Mouse (Mus musculus): ENCODE results near the gene Pacs2.
A peak's percentile ranks its signal among the peaks of the same experiment; 100 is the strongest.

Gene Pacs2

DNA sequence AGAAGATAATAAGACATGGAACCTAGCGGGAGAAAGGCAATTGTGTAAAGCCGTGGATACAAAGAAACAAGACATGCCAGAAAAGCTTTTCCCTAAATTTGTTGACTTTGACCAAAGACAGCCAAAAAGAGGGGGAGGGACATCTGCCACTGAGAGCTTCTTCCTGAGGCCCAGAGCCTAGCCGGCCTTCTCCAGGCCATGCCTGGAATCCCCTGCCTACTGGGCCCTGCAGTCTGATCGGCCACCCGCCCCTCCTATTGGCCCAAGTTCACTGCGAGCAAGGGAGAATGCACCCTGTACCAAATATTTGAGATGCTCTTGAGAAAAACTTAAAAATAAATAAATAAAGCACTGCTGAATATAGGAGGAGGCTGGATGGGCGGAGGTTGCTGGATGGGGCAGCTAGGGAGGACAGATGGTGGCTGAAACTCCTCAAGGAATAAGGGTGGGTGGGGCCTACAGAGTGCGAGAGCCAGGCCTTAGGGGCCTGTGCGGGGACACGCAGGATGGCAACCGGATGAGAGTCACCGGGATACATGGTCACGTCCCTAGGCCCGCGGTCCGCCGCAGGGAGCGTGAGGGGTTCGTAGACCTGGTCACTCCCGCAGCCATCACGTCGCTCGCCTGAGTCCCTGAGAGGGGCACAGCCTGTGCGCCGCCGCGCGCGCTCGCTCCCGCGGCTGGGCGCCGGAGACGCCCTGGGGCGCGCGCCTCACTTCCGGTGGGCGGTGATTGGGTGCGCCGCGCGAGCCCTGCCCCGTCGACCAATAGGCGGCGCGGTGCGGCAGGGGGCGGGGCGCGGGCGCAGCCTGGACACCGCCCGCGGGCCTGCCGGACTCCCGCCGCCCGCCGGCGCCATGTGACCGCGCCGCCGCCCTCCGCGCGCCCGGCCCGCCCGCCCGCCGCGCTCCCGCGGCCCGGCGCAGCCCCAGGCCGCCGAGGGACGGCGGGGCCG lies at the start of gene Pacs2:
Gene Pacs2, plus strand, starts transcription at position 905 of the 955 bp plus-strand sequence.
- DNase-seq (ENCODE audit: low spot score in 2 of 2) = peak; percentile 88 to 94

DNA sequence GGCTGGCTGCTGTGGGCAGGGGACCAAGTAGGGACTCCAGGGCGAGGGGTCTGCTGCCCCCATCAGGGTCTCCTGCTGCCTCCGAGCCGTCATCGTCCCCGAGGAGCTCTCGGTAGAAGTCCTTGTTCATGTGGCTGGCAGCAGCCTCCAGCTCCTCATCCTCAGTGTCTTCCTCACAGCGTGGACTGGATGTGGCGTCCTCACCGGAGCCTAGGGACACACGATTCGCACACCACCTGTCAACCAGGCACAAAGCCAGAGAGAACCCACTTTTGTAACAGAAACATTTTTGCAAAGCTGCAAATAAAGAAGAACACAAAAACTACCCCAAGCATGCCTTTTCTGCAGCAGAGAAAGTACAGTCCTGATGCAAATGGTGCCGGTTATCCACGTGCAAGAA lies 48.5 kb upstream of the Pacs2 start:
- no peak for DNase-seq (ENCODE audit: low spot score in 2 of 2)

DNA sequence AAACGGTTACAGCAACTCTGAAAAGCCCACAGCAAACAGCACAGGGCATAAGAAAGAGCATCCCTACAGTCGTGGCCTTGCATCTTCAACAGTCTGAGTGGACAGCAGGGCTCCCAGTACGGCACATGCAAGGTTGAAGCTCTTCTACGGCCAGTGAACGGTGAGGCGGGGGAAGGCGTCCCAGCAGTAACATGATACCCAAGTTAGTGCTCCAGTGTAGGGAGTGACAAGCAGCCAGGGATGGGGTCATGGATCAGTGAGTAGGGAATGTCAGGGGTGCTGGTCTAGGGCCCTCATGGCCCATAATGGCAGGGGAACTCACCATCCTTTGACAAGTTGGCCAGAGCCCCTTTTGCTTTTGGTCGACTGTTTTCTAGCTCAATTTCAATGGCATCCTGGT lies 45.4 kb upstream of the Pacs2 start:
- no peak for DNase-seq (ENCODE audit: low spot score in 2 of 2)

DNA sequence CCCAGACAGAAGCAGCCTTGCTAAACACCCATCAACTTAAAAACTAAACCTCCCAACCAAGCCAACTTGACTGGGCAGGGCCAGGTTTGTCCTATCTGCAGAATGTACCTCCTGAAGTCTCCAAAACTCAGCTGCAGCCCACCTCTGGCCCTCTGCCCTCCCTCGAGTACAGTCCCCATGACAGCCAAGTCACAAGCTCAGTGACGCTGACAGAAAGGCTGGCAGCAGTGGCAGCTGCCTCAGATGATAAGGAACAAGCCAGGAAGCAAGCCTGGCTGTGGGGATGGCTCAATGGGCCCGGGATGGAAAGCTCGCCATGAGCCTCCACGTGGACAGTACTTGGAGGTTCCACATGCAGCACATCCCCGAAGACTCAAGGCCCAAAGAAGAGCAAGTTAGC lies 44.7 kb upstream of the Pacs2 start:
- DNase-seq (ENCODE audit: low spot score in 2 of 2) = no peak

DNA sequence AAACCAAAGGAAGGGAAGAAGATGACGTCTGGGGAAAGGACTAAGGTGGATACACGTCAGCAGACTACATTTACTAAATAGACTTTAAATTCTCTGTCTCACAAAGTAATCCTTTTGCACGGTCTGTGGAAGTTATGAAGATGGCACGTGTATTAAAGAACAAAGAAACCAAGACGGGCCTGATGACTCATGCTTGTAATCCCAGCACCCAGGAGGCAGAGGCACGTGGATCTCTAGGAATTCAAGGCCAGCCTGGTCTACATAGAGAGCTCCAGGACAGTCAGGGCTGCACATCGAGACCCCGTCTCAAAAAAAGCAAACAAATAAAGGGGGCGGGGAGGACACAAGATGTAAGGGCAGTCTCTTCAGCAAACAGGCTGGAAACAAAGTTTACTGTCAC lies 39.6 kb upstream of the Pacs2 start:
- DNase-seq (ENCODE audit: low spot score in 2 of 2) = no peak

DNA sequence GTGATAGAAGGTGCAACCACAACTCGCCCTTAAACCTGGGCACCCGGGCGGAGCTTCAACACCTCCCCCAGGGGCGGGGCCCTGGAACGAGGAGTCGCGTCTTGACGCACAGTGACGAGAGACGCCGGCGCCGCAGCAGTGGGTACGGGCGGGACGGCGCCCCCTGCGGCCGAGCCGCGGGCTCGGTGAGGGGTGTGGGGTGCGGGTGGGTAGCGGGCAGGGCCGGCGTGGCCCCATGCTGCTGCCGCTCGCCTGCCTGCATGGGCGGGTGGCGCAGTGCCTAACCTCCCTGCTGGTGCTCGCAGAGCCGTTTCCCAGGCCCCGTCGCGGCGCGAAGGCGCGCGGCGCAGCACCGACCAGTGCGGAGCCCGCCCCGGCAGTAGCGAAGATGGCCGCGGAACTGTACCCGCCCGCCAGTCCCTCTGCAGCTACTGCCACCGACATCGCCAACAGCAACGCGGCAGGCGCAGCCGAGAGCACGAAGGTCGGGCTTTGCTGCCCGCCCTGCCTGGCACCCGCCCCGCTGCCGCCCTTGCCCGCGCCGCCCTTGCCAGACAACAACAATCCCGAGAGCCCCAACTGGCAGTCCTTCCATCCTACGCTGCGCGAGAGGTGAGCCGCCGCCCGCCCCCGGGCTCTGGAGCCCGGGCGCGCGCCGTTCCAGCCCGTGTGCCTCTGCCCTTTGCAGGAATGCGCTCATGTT lies 37.8 kb upstream of the Pacs2 start, which contains the start of gene Btbd6:
Gene Btbd6, plus strand, starts transcription at position 112 of the 703 bp plus-strand sequence.
- peak; percentile 74 to 83 for DNase-seq (ENCODE audit: low spot score in 2 of 2)

DNA sequence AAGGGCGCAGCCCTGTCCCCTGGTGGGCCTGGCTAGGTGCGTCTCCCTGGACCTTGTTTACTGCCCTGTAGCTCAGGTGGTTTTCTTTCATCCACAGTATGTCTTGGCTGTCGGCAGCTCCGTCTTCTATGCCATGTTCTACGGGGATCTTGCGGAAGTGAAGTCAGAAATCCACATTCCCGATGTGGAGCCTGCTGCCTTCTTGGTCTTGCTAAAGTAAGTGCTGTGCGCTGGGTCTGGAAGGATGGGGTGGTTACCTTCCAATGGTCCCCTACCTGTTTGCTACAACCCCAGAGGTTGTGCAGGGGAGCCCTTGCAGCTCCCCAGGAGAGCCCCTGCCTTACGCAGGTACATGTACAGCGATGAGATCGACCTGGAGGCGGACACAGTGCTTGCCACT lies 37.2 kb upstream of the Pacs2 start:
- no peak for DNase-seq (ENCODE audit: low spot score in 2 of 2)

DNA sequence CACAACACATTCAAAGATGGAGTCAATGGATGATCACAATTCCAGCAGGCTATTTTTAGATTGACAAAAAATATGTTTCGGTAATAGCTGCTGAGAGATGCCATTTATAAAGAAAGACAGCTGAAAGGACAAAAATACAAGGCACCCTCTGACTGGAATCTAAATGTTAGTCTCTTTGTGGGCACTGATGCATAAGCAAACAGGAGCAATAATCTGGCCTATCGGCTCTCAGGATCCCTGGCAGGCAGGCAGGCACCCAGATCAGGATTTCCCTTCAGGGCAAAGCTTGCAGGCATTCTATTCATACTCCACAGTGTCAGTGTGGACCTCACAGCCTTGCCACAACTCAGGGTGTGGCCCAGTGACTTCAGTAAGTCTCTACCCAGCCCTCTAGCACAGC lies 32.3 kb upstream of the Pacs2 start:
- DNase-seq (ENCODE audit: low spot score in 2 of 2) = no peak

DNA sequence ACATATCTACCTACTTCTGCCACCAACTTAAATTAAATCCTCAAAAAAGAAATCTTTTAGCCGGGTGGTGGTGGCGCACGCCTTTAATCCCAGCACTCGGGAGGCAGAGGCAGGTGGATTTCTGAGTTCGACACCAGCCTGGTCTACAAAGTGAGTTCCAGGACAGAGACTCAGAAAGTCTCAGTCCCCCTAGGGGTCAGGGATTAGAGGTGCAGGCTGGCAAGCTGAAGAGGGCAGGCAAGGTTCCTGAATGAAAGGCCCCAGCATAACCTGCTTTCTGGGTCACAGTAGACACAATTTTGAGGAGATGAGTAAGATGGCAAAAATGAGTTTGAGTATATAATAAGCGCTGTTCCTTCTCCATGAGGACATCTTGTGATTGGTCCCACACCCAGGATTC lies 29.0 kb upstream of the Pacs2 start:
- peak in 1 of 2 experiments; percentile 21 for DNase-seq (ENCODE audit: low spot score in 2 of 2)

DNA sequence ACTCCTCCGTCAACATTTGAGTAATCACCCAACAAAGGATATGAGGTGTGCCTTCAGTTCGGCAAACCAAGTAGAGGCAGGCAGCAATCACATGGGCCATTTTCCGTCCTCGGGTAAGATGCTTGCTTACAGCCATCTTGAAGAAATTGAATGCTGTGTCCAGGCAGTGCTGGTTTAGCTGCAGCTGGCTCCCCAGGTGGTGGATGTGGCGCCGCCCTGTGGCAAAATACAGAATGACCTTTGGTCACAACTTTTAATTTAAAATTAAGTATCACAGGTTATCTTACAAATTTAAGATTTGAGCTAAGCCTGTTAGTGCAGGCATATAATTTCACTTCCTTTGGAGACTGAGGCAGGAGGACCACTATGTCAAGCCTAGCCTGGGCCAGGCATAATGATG lies 26.4 kb upstream of the Pacs2 start:
- DNase-seq (ENCODE audit: low spot score in 2 of 2) = peak in 1 of 2 experiments; percentile 60

DNA sequence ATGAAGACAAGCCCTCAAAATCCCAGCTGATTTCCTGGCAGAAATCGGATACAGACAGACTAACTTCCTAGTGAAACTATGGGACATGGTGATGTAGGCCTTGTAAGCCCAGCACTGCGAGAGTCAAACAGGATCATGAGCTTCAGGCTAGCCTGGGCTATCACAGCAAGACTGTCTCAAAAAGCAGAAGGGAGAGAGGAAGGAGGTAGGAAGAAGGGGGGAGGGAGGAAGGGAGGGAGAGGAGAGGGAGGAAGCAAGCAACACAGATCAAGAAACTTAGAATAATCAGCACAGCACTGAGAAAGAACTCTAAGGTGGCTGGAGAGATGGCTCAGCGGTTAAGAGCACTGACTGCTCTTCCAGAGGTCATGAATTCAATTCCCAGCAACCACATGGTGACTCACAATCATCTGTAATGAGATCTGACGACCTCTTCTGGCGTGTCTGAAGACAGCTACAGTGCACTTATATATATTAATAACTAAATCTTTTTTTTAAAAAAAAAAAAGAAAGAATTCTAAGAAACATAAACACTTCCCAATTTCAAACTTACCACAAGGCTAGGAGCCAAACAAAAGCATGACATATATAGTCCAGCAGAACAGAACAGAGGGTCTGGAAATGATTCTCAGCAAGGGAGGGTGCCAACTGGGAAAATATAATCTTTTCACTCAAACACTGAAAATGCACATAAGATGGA lies 23.5 kb upstream of the Pacs2 start:
- DNase-seq (ENCODE audit: low spot score in 2 of 2) = no peak

DNA sequence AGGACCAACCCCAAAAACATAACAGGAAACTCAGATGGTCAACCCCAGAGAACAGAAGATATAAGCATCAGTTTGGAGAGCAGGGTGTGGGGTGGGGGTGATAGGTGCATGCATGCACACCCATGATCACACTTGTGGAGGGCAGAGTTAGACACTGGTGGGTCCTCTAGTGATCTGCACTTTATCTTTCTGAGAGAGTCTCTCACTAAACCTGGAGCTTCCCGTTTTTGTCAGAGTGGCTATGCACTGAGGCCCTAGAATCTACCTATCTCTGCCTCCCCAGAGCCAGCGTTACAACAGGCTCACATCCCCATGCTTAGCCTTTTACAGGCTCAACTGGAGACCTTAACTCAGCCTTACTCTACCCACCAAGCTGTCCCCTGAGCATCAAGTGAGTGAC lies 22.9 kb upstream of the Pacs2 start:
- no peak for DNase-seq (ENCODE audit: low spot score in 2 of 2)

DNA sequence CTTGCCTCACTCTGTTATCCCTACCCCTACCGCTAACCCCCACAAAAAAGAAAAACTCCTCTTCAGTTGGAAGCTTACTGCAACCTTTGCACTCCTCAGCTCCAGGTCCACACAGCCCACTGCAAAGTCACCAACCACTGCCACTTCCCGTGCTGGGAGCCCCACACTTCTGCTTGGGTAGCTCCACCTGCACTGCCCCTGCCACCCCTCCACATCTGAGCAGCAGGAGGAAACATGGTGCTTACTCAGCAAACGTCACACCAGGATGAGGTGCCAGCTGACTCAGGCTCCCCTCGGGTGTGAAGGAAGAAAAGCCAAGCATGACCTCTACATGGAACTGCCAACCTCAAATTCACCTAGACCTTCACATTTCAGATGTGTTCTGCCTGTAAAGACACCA lies 20.2 kb upstream of the Pacs2 start:
- DNase-seq (ENCODE audit: low spot score in 2 of 2) = no peak

DNA sequence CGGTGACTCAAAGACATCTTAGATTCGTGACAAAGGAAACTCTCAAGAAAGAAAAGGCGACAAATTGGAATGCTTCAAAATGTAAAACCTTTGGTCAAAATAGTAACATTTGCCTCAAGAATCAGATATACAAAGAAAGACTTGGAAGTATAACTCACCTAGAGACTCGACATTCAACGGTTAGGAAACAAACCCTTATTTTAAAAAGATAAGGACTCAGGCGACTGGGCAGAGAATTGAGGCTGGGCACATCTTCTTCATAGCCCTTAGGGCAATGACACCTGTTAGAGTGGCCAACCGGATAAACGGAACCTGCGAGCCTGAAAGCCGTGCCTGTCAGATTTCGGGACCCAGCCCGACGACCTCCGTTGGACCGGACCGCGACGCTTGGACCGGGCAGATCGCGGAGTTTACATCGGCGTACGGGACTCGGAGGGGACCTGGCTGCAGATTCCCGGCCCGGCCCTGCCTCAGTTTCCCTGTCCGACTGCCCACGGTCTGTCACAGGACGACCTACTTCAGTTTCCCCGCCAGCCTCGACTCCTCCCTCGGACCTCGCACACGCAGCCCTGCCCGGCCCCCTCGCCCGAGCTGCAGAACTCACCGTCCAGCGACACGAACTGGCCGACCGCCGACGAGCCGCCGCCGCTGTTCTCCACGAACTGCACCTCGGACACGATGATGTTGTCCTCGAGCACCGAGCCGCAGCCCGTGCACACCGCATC lies 14.6 kb upstream of the Pacs2 start:
- DNase-seq (ENCODE audit: low spot score in 2 of 2) = peak in 1 of 2 experiments; percentile 17

DNA sequence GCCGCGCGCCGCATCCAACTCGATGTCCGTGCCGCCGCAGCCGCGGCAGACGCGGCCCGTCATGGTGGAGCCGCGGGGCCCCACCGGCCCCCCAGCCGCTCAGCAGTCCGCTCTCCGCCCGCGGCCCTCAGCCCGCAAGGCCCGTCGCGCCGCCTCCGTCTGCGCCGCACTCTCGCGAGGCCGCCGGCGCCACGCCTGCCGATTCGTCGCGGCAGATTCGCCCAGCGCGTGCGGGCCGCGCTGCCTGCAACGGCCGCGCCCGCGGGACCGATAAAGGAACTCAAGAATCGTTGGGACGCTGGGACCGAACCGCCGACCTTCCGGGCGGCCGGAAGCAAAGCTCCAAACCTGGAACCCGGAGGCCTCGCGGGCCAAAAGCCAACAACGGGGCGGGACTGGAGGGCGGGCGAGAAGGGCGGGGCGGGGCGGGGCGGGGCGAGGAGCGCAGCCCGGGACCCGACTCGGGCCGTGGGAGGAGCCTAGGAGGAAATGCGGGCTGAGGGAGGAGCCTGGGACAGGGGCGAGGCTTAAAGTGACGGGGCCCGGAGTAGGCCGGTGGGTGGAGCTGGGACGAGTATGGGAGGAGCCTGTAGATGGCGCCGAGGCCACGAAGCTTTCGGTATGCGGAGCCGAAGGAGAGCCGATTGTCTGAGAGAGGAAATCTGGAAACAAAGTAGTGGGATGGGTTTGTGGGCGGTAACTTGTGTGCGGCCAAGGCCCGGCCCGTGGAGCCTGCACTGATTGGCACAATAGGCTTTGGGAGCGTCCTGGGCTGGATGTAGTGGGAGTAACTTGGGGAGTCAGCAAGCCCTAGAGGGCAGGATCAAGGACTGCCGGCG lies 13.8 kb upstream of the Pacs2 start, which contains the start of gene Brf1:
Gene Brf1, minus strand, starts transcription at position 411 of the 839 bp plus-strand sequence.
- DNase-seq (ENCODE audit: low spot score in 2 of 2) = peak; percentile 94 to 95

DNA sequence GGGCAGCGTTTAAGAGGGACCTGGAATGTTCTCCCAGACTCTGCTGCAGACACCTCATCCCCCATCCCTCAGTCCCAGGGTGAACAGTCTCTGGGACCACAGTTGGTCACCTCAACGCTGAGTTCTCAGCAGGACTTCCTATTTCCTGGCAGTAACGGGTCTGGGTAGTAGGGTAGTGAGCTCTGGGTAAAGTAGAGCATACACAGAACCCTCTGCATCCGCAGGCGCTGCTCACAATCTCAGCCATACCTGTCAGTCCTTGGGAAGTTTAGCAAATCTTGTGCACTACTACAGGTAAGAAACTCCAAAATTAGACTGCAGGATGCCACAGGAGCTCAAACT lies 13.2 kb upstream of the Pacs2 start:
- DNase-seq (ENCODE audit: low spot score in 2 of 2) = no peak

DNA sequence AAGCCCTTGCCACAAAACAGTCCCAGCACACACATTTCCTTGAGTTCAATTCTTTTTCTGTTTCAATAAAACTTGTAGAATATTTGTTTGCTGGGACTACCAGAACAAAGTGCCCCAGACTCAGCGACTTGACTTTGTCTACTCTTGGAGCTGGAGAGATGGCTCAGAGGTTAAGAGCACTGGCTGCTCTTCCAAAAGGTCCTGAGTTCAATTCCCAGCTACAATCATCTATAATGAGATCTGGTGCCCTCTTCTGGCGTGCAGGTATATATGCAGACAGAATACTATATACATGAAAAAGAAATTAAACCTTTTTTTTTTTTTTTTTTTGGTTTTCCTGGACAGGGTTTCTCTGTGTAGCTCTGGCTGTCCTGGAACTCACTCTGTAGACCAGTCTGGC lies 11.6 kb upstream of the Pacs2 start:
- DNase-seq (ENCODE audit: low spot score in 2 of 2) = no peak

DNA sequence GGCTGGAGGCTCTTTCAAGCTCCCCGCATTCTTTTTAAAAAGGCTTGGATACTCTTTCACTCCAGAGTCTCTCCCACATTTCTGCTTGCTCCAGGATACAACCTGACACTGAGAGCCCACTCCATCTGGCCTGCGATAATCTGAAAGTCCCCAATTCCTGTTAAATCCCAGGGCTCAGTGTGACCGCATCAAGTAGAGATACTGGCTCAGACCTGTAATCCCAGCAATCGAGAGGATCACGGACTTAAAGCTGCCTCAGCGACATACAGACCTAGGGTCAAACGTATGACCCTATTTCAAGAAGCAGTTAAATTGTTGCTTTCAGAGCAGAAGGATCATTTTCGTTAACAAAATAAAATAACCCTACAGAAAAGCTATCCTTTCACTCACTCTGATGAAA lies 10.3 kb upstream of the Pacs2 start:
- no peak for DNase-seq (ENCODE audit: low spot score in 2 of 2)

DNA sequence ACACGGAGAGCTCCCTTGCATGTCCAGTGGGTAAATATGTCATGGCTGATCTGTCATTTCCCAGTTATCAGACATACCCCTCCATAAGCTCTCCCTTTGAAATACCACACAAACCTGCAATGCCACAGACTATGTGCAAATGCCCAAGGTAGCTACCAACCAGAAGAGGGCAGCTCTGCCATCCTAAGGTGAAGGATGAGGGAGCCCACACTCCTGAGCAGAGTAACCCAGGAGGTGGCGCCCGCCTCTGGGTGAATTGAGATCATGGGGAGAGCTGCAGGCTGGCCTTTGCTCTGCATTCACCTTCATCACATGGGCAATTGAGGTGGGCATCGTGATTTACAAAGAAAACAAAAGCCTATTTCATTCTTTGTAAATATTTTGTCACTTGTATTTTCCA lies 9.3 kb upstream of the Pacs2 start:
- peak; percentile 58 to 70 for DNase-seq (ENCODE audit: low spot score in 2 of 2)

DNA sequence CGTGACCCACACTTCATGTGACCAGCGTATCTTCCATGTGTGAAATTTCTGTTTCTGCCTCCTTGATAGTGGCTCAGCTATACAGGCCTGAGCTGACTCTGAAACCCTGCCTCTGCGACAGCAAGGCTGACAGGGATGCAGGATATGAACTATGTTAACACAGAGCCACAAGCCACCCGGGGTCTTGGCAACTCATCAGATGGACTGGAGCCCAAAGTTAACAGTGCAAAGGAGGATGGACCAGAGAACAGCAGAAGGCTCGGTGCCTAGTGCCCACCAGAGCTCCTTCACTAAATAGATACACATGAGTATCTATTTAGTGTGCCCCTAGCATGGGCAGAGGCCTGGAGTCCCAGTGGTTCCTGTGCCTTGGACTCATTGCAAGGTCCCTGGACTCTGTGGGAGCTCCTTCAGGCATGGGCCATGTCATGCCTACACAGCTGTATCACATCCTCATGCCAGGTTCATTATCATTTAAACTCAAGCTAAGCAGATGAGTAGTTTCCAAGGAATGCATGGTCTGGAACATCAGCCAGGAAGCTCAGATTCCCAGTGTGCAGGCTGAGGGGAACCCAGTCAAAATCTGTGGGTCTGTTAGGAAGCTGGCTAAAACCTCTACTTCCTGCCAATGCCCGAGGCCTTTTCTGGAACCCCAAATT lies 2.5 kb upstream of the Pacs2 start:
- no peak for DNase-seq (ENCODE audit: low spot score in 2 of 2)

Measured in spleen, postnatal 14 days (tissue).